Mouse (Mus musculus) telencephalon, adult 2 months (tissue): ENCODE results near the gene Kctd4.

Source experiments
- DNase-seq: peaks from one replicate; pipeline ENCODE4 v3.0.0-alpha.2; 2011; ENCODE audit warnings: low read depth, low spot score

Gene Kctd4

GRCm38 (mm10) chr14:75990936-75991335 is 36.1 kb downstream of the Kctd4 start:
- DNase-seq, result no peak

DNA sequence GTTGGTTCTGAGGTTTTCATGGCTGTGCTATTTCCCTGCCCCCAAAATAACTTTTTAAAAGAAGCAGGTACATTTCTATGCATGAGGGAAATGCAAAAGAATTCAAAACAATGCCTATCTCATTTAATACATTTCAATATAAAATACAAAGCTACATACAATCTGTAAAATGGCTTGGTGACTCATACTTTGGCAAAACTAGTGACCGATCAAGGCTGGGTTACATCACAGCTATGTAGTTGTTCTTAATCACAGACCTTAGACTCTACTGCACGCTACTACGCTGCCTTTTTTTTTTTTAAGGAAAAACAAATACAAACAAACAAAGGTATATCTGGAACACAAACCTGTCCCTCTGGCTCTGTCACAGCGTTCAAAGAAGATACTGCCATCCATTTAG is 37.6 kb downstream of the Kctd4 start:
- DNase-seq, result no peak

DNA sequence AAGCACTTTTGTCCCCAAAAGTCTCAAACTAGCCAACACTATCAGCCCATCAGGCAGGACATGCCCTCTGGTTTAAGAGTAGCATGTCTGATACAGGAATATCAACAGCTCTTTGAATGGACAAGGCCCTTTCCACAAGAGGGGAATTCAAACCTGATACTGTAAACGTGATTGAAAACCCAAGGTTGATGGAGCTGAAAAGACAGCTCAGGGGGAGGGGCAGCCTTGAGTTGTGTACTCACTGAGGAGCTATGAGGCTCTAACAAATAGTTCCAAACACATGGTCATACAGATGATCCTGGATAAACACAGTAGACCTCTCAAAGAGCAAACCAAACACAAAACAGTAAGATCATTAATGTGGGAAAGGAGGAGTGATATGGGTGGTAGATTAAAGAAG is 43.3 kb downstream of the Kctd4 start:
- no peak for DNase-seq

DNA sequence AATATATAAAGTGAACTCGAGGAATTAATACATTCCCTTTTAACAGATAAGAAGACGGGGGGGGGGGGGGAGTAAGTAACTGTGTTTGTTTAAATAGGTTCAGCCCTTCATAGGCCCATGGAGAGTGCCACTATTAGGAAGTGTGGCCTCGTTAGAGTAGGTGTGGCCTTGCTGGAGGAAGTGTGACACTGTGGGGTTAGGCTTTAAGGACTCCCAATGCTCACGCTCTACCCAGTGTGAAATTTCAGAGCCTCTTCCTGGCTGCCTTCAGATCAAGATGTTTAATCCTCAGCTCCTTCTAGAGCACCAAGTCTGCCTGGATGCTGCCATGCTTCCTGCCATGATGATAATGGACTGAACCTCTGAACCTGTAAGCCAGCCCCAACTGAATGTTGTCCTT is 47.0 kb downstream of the Kctd4 start:
- no peak for DNase-seq

- no peak for DNase-seq
Observed at GRCm38 (mm10) chr14:76005011-76005410, 50.2 kb downstream of the Kctd4 start.

DNA sequence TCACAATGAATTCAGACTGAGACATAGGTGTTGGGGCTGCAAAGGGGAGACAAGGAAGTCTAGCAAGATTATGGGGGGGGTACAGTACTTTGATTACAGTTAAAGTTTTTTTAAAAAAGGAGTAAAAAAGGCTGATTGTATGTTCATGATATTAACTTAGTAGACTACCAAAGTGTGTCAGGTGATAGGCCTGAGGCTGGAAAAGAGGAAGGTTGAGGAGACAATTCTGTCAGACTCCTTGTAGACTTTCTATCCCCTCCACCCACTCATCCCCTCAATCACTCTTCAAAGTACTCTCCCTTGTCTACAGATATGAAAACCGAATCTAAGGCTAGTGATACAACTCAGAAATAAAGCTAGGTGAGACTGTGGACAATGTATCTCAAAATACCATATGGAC is 53.4 kb downstream of the Kctd4 start:
- no peak for DNase-seq

GRCm38 (mm10) chr14:76009185-76009584 is 54.4 kb downstream of the Kctd4 start:
- DNase-seq, result no peak

DNA sequence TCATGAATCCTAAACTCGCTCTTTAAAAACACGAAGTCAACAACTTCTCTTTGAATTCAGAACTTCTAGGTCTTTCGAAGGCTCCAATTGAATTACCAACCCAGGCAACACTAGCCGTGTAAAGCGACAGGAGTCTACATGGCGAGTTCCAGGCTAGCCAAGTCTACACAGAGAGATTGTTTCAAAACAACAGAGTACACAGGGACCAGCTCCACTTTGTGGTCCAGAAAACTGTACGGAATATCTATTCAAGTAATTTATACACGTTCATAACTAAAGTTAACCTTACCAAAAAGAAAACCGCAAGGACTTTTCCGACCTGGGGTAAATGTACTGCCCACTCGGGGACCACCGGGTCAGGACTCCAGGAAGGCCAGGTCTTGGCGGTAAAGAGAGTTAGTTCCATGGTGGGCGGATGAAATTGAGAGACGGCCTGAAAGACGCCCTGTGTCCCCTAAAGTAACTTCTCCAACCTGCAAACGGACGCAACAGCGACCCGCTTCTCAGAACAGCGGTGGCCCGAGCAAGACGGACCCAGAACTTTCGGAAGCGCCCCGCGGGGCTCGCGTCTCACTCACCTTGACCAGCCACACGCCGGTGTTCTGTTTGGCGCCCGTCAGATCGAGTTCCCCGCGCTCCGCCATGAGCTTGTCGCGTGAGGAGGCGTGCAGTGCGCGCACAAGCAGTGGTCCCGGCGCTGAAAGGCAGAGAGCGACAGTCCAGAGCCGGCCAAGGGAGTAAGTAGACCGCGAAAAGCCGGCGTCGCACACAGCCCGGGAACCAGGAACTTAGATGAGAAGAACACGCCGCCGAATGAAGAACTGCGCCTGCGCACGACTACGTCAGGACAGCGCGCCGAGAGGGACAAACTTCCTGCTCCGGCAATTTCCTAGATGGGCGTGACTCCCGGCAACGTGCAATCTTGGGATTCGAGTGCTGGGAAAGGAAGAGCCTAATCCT is 55.6 kb downstream of the Kctd4 start, which contains the start of gene Gtf2f2:
Gene Gtf2f2 (minus strand): TSS at position 764 of the 960 bp plus-strand sequence.
- DNase-seq, result peak; percentile 93

GRCm38 (mm10) chr14:76011062-76011457 is 56.3 kb downstream of the Kctd4 start:
- DNase-seq, result no peak

DNA sequence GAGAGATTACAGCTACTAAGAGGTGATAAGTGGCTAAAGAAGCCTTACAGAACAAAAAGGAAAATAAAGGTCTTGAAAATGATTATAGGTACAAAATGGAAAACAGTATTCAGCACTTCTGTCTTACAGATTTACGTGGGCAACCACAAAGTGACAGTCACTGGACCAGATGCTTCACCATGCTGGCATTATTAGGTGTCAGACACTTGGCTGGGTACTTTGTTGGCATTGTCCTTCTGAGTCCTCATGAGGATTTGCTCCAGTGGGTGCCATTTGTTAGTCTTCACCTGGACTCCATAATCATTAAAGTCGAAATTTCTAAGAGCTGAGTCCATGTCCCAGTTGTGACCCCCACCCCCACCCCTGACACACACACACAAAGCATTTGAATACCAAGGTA is 59.5 kb downstream of the Kctd4 start:
- no peak for DNase-seq
